In the genomic region with DNA sequence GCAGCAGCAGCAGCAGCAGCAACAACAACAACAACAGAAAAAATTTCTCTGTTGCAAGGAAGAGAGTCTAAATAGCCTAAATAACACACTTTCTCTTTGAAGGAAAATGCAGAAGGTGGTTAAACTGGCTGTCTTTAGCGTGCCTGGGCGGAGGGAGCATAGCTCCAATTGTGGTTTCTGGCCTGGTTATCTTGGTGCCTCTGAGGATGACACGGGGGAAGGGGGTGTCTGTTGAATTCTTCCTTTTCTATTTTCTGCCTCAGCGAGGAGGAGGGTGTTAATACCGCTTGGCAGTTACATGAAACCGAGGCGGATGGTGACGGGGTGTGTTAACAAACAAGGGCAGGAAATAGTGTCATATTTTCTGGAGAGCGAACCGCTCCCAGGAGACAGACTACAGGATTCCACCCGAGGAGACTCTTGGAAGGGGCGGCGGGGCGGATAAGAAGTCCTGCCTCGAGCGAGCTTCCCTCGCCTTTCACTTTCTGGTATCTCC, we compare ENCODE assay signal across 8 mouse cellular contexts. TPM values are rescaled to one million over a fixed set of nuclear protein-coding genes. Genes with fewer than 3 reads are reported as not detected.
A peak's percentile ranks its signal among the peaks of the same experiment; 100 is the strongest.
DNase-seq lines count a peak whose midpoint lies in the region; ATAC-seq and TF ChIP-seq lines count a peak whose summit lies in the region.

No protein-coding gene starts in this region.

- in situ Hi-C loops in CH12.LX (cut with MboI; ENCODE audit: low pct_ligation_motif_present, low pct_unique_long_range_greater_than_20kb, low sequenced_read_pairs), result loop anchor here (10.0 kb wide), 1 partner anchor 184 kb away; no protein-coding TSS in a partner anchor

- TF ChIP-seq POLR2A in CH12.LX (IDR thresholded peaks at IDR 0.05; ENCODE audit: low read depth, low read length), result no peak

- H3K36me3 ChIP-seq in CH12.LX (replicated peaks in 1 of 2; ENCODE audit: control insufficient read depth in 1 of 2, insufficient read depth in 1 of 2, low read length in 1 of 2), result no peaks in the 10 kb centered on the region
- no peaks in the 10 kb centered on the region for H3K36me3 ChIP-seq in forebrain, embryonic 13.5 days (ENCODE audit: poor library complexity, severe bottlenecking)
- H3K36me3 ChIP-seq in heart, embryonic 16.5 days (ENCODE audit: control insufficient read depth, insufficient read depth), result no peaks in the 10 kb centered on the region
- H3K36me3 ChIP-seq in liver, embryonic 13.5 days, result no peaks in the 10 kb centered on the region
- no peaks in the 10 kb centered on the region for H3K36me3 ChIP-seq in neural tube, embryonic 13.5 days

- H3K9ac ChIP-seq in CH12.LX (ENCODE audit: insufficient read depth, low read depth), result no peak overlapping the region
- H3K9ac ChIP-seq in forebrain, embryonic 13.5 days, result peak overlapping the region; percentile 38
- H3K9ac ChIP-seq in heart, embryonic 16.5 days (ENCODE audit: low read length), result peak overlapping the region; percentile 58
- H3K9ac ChIP-seq in liver, embryonic 13.5 days, result peak overlapping the region; percentile 44
- peak overlapping the region; percentile 62 for H3K9ac ChIP-seq in neural tube, embryonic 13.5 days

- whole genome bisulfite sequencing in forebrain, embryonic 13.5 days, result 36% methylated on average over 17 of the region's 17 CpGs
- 14% methylated on average over 17 of the region's 17 CpGs for WGBS in heart, embryonic 16.5 days
- WGBS in liver, embryonic 13.5 days (ENCODE audit: insufficient replicate concordance), result 8% methylated on average over 17 of the region's 17 CpGs
- 30% methylated on average over 17 of the region's 17 CpGs for WGBS in neural tube, embryonic 13.5 days

- dilution Hi-C loops in CH12.LX (cut with MboI; ENCODE audit: extremely low pct_ligation_motif_present, extremely low pct_unique_long_range_greater_than_20kb, low sequenced_read_pairs), result no loop called here

- H3K4me1 ChIP-seq in CH12.LX (ENCODE audit: control insufficient read depth in 1 of 2, insufficient read depth in 2 of 2), result peaks cover 5 to 47% of the 10 kb centered on the region in 2 experiments; a peak in 3 of 4 replicates
- peaks cover 6% of the 10 kb centered on the region for H3K4me1 ChIP-seq in forebrain, embryonic 13.5 days
- no peaks in the 10 kb centered on the region for H3K4me1 ChIP-seq in heart, embryonic 16.5 days (ENCODE audit: control insufficient read depth, insufficient read depth, low read length)
- peaks cover 12% of the 10 kb centered on the region for H3K4me1 ChIP-seq in liver, embryonic 13.5 days (replicated peaks)
- peaks cover 7% of the 10 kb centered on the region for H3K4me1 ChIP-seq in neural tube, embryonic 13.5 days (replicated peaks)

- DNase-seq in CH12.LX (ENCODE audit: extremely low read depth), result no peak
- DNase-seq in adrenal gland, adult 18-20 months (ENCODE audit: low spot score in 2 of 2), result peak; percentile 35 to 48
- peak; percentile 76 for DNase-seq in kidney, postnatal 14 days
- no peak for DNase-seq in liver, embryonic 13.5 days
- no peak for DNase-seq in B cell, adult 2 months

- 0 out of 2 replicates have a peak, but pooled peaks have one; percentile 21 for ATAC-seq in forebrain, embryonic 13.5 days
- ATAC-seq in heart, embryonic 16.5 days (replicated peaks; ENCODE audit: extremely low read depth, insufficient read depth, low FRiP score), result peak; percentile 53
- peak; percentile 58; the same call in 1 of the 2 replicates for ATAC-seq in liver, embryonic 13.5 days (ENCODE audit: low read depth)
- ATAC-seq in neural tube, embryonic 13.5 days (ENCODE audit: low read depth), result 0 out of 2 replicates have a peak, but pooled peaks have one; percentile 43

- H3K4me2 ChIP-seq in CH12.LX (ENCODE audit: insufficient read depth, low read depth, poor library complexity, severe bottlenecking), result peak overlapping the region; percentile 48
- H3K4me2 ChIP-seq in forebrain, embryonic 13.5 days, result peak overlapping the region; percentile 54
- peak overlapping the region; percentile 73 for H3K4me2 ChIP-seq in heart, embryonic 16.5 days (ENCODE audit: low read depth, low read length)
- peak overlapping the region; percentile 69 for H3K4me2 ChIP-seq in liver, embryonic 13.5 days
- H3K4me2 ChIP-seq in neural tube, embryonic 13.5 days, result peak overlapping the region; percentile 55

- H3K27me3 ChIP-seq in CH12.LX (replicated peaks), result no peaks in the 10 kb centered on the region
- no peaks in the 10 kb centered on the region for H3K27me3 ChIP-seq in forebrain, embryonic 13.5 days
- H3K27me3 ChIP-seq in heart, embryonic 16.5 days (ENCODE audit: control insufficient read depth, insufficient read depth, low read length), result no peaks in the 10 kb centered on the region
- H3K27me3 ChIP-seq in liver, embryonic 13.5 days, result no peaks in the 10 kb centered on the region
- no peaks in the 10 kb centered on the region; the same call in 1 of the 2 replicates for H3K27me3 ChIP-seq in neural tube, embryonic 13.5 days

- no peak for TF ChIP-seq EP300 in CH12.LX (IDR thresholded peaks at IDR 0.05; ENCODE audit: low read length)

- no peak overlapping the region for H3K4me3 ChIP-seq in CH12.LX (replicated peaks in 1 of 3; ENCODE audit: low read depth in 2 of 3, low read length in 2 of 3, poor library complexity in 1 of 3)
- H3K4me3 ChIP-seq in forebrain, embryonic 13.5 days, result peak overlapping the region; percentile 21; the same call in 1 of the 2 replicates
- peak overlapping the region; percentile 50 for H3K4me3 ChIP-seq in heart, embryonic 16.5 days (ENCODE audit: low read length)
- peak overlapping the region; percentile 46 for H3K4me3 ChIP-seq in liver, embryonic 13.5 days (replicated peaks)
- H3K4me3 ChIP-seq in neural tube, embryonic 13.5 days, result peak overlapping the region; percentile 28

- TF ChIP-seq CTCF in CH12.LX (conservative IDR thresholded peaks at IDR 0.05 in 1 of 2, IDR thresholded peaks at IDR 0.05 in 1 of 2; ENCODE audit: low read depth in 2 of 2, low read length in 2 of 2), result no peak

- H3K27ac ChIP-seq in CH12.LX (ENCODE audit: insufficient read depth, low read depth), result no peak overlapping the region
- no peak overlapping the region; the same call in 1 of the 2 replicates for H3K27ac ChIP-seq in forebrain, embryonic 13.5 days
- peak overlapping the region; percentile 22; the same call in 1 of the 2 replicates for H3K27ac ChIP-seq in heart, embryonic 16.5 days (ENCODE audit: low read length)
- no peak overlapping the region for H3K27ac ChIP-seq in liver, embryonic 13.5 days
- H3K27ac ChIP-seq in neural tube, embryonic 13.5 days (replicated peaks), result 0 out of 2 replicates have a peak overlapping the region, but pooled peaks have one; percentile 13

- H3K9me3 ChIP-seq in CH12.LX (replicated peaks; ENCODE audit: low read length), result peaks cover 10% of the 10 kb centered on the region
- H3K9me3 ChIP-seq in forebrain, embryonic 13.5 days (replicated peaks), result no peaks in the 10 kb centered on the region
- H3K9me3 ChIP-seq in heart, embryonic 16.5 days (replicated peaks; ENCODE audit: control insufficient read depth, low read length), result no peaks in the 10 kb centered on the region
- H3K9me3 ChIP-seq in liver, embryonic 13.5 days (replicated peaks), result no peaks in the 10 kb centered on the region
- H3K9me3 ChIP-seq in neural tube, embryonic 13.5 days, result no peaks in the 10 kb centered on the region

- TF ChIP-seq RAD21 in CH12.LX (IDR thresholded peaks at IDR 0.05; ENCODE audit: low read depth, low read length), result no peak

- no peaks in the 10 kb centered on the region for H3K79me2 ChIP-seq in CH12.LX (replicated peaks; ENCODE audit: control insufficient read depth, extremely low read depth, insufficient read depth, poor library complexity, severe bottlenecking)

TF ChIP-seq in CH12.LX, 34 proteins besides CTCF, POLR2A, EP300 and RAD21 (continues in another document):
- TF ChIP-seq TBP (conservative IDR thresholded peaks at IDR 0.05; ENCODE audit: low read depth, low read length) (no peak), MAZ (IDR thresholded peaks at IDR 0.05; ENCODE audit: low read depth, low read length) (no peak), GABPA (IDR thresholded peaks at IDR 0.05; ENCODE audit: insufficient replicate concordance, low read depth, low read length) (no peak), ZKSCAN1 (IDR thresholded peaks at IDR 0.05; ENCODE audit: borderline replicate concordance, low read depth, low read length) (no peak), UBTF (IDR thresholded peaks at IDR 0.05; ENCODE audit: low read depth, low read length) (no peak), MXI1 (IDR thresholded peaks at IDR 0.05; ENCODE audit: low read depth, low read length) (no peak), NELFE (IDR thresholded peaks at IDR 0.05; ENCODE audit: low read depth, low read length) (no peak), MAX (IDR thresholded peaks at IDR 0.05; ENCODE audit: low read length) (no peak), HCFC1 (IDR thresholded peaks at IDR 0.05; ENCODE audit: low read depth, low read length) (no peak), MAFK (IDR thresholded peaks at IDR 0.05; ENCODE audit: insufficient replicate concordance, low read length) (no peak), E2F4 (IDR thresholded peaks at IDR 0.05; ENCODE audit: insufficient replicate concordance, low read depth, low read length) (no peak), SMC3 (IDR thresholded peaks at IDR 0.05; ENCODE audit: low read depth, low read length) (no peak), SIN3A (IDR thresholded peaks at IDR 0.05; ENCODE audit: low read length) (no peak), CHD2 (IDR thresholded peaks at IDR 0.05; ENCODE audit: low read length) (no peak), ZNF384 (IDR thresholded peaks at IDR 0.05; ENCODE audit: low read depth, low read length) (no peak)

RNA-seq across cellular contexts. Expression of gene Gm525, which starts 27.2 kb away (rescaled TPM):
- total RNA-seq in CH12.LX (2012; rRNA removed) (0.34 and 0.46 TPM in 2 replicates), CH12.LX (2014; rRNA removed) (not detected in 2 replicates)
- 0.83 TPM in 1 of 2 replicates, not detected in the other for polyA plus RNA-seq in CH12.LX (2012; ENCODE audit: insufficient read length, low read depth)
- total RNA-seq in adrenal gland, adult 18-20 months (2021), result not detected
- polyA plus RNA-seq in forebrain, embryonic 13.5 days (2015; fragmentation: Nextera tagmentation; extraction: Ambion mirVana), result not detected in 2 replicates
- 4.7 and 9.1 TPM in 2 replicates for polyA plus RNA-seq in heart, embryonic 16.5 days (2015; fragmentation: Nextera tagmentation; extraction: Ambion mirVana)
- not detected in 2 replicates for polyA plus RNA-seq in liver, embryonic 13.5 days (2015; fragmentation: Nextera tagmentation; extraction: Ambion mirVana)
- polyA plus RNA-seq in neural tube, embryonic 13.5 days (2015; fragmentation: Nextera tagmentation; extraction: Ambion mirVana), result not detected in 2 replicates

RNA-seq across cellular contexts. Expression of gene Dgke, which starts 34.2 kb away (rescaled TPM):
- total RNA-seq in CH12.LX (2012; rRNA removed) (4.8 and 5.8 TPM in 2 replicates), CH12.LX (2014; rRNA removed) (13.4 and 14.3 TPM in 2 replicates)
- polyA plus RNA-seq in CH12.LX (2012; ENCODE audit: insufficient read length, low read depth), result 15.0 and 17.0 TPM in 2 replicates
- 10 to 100 TPM; 10.9 to 12.2 TPM for total RNA-seq in adrenal gland, adult 18-20 months (2021)
- polyA plus RNA-seq in forebrain, embryonic 13.5 days (2015; fragmentation: Nextera tagmentation; extraction: Ambion mirVana), result 8.7 and 9.9 TPM in 2 replicates
- polyA plus RNA-seq in heart, embryonic 16.5 days (2015; fragmentation: Nextera tagmentation; extraction: Ambion mirVana), result 7.8 and 8.7 TPM in 2 replicates
- polyA plus RNA-seq in liver, embryonic 13.5 days (2015; fragmentation: Nextera tagmentation; extraction: Ambion mirVana), result 0.69 and 0.82 TPM in 2 replicates
- polyA plus RNA-seq in neural tube, embryonic 13.5 days (2015; fragmentation: Nextera tagmentation; extraction: Ambion mirVana), result 13.5 and 15.6 TPM in 2 replicates

Comparison
In these comparisons a context has a peak if more than half of its experiments do, and no peak if none do; other contexts are left out.
1. DNase-seq: peak in adrenal gland, adult 18-20 months (2 of 2) and kidney, postnatal 14 days (single experiment); none in CH12.LX (single experiment), liver, embryonic 13.5 days (single experiment) and B cell, adult 2 months (0 of 2).
2. H3K27ac ChIP-seq: peak in heart, embryonic 16.5 days (single experiment) and neural tube, embryonic 13.5 days (single experiment); none in CH12.LX (single experiment), forebrain, embryonic 13.5 days (single experiment) and liver, embryonic 13.5 days (single experiment).
3. H3K4me3 ChIP-seq: peak in forebrain, embryonic 13.5 days (single experiment), heart, embryonic 16.5 days (single experiment), liver, embryonic 13.5 days (single experiment) and neural tube, embryonic 13.5 days (single experiment); none in CH12.LX (0 of 3).
4. Peak in every context shown above with its lines, with median percentiles within 50 percentile points of each other: H3K4me2 ChIP-seq and ATAC-seq.